Mouse (Mus musculus): ENCODE measurements around the gene Gm49333. TPM values are rescaled to one million over a fixed set of nuclear protein-coding genes. Genes with fewer than 3 reads are reported as not detected.
A peak's percentile ranks its signal among the peaks of the same experiment; 100 is the strongest.
"Not testable (repeated sequence)": the region's sequence is repeated elsewhere in the genome, so short reads cannot be mapped to it uniquely, and the experiment has no call there.

The Gm49333 gene
- total RNA-seq, 2 experiments from 2014 or later, result not detected

DNA sequence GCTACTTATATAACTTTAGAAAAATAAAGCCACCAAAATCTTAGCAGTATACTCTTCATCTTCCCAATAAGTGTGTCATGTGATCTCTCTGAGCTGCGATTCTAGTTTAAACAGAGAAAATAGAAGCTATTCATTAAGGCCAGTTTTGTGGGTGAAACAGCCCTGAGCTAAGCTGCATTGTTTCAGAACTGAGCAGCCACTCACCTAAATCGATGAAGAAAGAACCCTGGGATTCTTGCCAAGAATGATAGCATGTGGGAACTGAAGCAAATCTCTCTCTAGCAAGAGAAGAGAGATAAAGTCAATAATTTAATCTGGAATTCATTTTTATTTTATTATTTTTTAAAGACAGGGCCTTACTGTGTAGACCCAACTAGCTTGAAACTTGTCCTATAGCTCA lies 11.8 kb downstream of the Gm49333 start:
- no peak for DNase-seq

DNA sequence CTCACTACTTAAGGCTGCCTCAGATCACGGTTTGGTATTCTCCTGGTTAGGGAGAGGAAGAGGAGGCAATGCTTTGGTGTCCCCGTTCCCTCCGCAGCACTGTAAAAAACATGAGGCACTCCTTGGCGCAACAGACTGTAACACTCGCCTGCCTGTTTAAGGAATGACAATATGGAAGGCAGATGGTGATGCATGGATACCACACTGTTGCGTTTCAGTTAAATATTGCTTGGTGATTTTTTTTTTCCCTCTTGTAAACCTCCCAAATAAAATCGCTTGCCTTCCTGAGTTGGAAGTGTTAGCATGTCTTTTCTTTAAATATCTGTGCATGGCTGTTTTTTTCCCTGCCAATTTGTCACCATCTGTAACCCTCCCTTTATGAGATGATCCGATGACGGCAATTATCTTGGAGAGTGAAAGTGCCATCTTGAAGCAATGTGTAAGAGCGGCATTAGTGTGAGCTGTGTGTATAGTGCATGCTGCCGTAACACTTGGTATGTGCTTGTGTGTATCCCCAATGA lies 17.5 kb downstream of the Gm49333 start:
- no peak for DNase-seq

- DNase-seq, result peak in 1 of 2 experiments; percentile 22
These were observed 18.6 kb downstream of the Gm49333 start, which contains the start of gene Ece2 for GRCm38 (mm10) chr16:20629731-20630634. Ece2 (plus strand) TSS chr16:20629828.

DNA sequence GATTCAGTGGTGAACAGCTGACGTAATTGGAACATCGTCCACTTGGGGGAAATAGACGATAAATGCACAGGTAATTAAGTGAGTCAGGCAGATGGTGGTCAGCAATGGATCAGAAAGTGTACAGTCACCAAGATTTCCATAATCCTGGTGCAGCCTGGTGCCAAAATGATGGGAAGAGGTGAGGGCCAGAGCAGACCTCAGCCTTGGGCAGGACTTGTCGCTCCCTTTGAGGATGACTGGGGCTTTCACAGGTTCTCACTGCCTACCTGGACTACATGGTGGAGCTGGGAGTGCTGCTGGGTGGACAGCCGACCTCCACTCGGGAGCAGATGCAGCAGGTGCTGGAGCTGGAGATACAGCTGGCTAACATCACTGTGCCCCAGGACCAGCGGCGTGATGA lies 26.0 kb downstream of the Gm49333 start:
- DNase-seq, result no peak

GRCm38 (mm10) chr16:20638367-20638766 lies 27.0 kb downstream of the Gm49333 start:
- no peak for DNase-seq

GRCm38 (mm10) chr16:20642161-20642560 lies 30.8 kb downstream of the Gm49333 start:
- peak; percentile 58 to 82 for DNase-seq

DNA sequence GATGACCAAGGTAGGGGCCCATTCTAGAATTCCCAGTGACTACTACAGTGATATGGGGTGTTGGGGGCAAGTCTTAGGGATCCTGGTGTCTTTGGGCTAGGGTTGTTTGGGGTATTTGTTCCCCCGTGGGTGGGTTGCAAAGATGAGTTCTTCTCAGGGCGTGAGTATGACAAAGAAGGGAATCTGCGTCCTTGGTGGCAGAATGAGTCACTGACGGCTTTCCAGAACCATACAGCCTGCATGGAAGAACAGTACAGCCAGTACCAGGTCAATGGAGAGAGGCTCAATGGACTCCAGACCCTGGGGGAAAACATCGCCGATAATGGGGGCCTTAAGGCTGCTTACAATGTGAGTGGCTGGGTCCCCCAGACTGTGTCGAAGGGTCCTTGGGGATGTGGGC lies 32.5 kb downstream of the Gm49333 start:
- no peak for DNase-seq

DNA sequence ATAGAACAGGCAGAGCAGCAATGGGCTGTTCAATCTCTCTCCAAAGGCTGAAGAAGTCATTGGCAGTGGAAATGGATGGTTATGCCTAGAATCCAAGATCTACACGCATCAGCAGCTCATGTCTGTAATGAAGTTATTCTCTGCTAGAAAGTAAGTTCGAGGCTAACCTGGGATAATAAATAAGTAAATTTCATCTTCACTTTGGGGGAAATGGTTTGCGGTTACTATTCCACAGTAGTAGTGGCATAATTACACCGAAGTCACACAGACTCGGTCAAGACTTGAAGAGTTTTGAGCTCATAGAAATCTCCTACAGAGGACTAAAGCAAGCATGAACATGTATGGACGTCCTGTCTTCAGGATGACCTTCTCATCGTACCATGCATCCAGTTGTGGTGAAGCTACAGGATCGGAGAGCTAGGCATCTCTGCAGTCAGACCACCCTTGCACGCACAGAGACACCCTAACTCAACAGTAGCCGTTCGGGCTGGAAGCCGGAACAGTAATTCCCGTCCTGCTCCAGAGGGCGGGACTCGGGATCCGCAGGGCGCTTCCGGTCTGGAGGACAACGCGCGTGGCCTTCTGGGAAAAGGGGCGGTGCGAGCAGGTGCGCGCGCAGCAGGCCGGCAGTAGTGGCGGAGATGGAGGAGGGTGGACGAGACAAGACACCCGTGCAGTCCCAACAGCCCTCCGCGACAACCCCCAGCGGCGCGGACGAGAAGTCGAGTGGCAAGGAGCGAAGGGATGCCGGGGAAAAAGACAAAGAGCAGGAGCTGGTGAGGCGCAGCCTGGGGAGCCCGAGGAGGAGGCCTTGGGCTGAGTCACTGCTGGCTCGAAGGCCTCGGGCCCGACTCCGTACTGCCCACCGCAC lies 39.9 kb downstream of the Gm49333 start, which contains the start of gene Psmd2:
Gene Psmd2 (plus strand): TSS at position 577 of the 871 bp plus-strand sequence.
- DNase-seq, result peak; percentile 97 to 99

- no peak for DNase-seq
These were observed 40.5 kb downstream of the Gm49333 start for GRCm38 (mm10) chr16:20651947-20652310.

- DNase-seq, result no peak
These were observed 41.9 kb downstream of the Gm49333 start for GRCm38 (mm10) chr16:20653315-20653714.

DNA sequence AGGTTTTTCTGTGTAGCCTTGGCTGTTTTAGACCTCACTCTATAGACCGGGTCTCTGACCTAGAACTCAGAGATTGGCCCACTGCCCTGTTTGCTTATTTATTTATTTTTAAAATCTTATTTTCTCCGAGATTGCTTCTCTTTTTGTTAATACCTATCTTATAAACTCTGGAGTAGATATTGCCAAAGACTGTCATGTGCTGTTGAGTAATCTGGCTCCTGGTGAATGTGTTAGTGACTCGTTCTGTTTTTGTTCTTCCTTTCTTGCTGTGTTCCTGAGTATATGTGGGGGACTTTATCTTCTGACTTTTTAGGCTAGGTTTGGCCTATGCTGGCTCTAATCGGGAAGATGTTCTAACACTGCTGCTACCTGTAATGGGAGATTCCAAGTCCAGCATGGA lies 46.3 kb downstream of the Gm49333 start:
- DNase-seq, result no peak

GRCm38 (mm10) chr16:20668013-20668412 lies 56.6 kb downstream of the Gm49333 start, which contains the start of gene Eif4g1:
Eif4g1 (plus strand) TSS chr16:20668313.
- DNase-seq, result not testable (repeated sequence)

GRCm38 (mm10) chr16:20670291-20670690 lies 58.9 kb downstream of the Gm49333 start:
- no peak for DNase-seq

DNA sequence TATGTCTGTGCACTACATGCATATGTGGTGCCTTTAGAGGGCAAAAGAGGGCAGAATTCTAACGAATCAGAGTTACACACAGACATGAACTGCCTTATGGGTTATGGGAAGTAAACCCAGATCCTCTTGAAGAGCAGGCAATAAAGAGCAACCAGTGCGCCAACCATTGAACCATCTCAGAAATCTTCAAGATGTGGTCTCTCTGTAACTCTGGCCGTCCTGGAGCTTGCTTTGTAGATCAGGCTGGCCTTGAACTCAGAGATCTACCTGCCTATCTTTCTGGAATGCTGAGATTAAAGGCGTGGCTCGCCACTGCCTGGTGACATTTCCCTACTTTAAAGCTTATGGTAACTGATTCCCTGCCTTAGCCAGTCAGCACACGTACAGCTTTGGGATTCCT lies 60.5 kb downstream of the Gm49333 start:
- DNase-seq, result no peak

DNA sequence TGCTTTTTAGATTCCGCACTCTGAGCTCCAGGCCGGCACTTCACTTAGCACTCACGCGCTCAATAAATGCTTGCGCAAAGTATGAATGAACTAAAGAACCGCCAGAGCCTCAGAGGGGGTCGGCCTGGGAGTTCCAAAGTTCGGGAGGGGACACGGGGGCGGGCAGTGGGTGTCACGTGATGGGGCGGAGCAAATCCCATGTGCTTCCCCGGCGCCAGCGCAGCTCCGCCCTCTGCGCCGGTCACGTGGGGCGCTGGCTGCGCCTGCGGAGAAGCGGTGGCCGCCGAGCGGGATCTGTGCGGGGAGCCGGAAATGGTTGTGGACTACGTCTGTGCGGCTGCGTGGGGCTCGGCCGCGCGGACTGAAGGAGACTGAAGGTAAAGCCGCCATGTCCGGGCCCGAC lies 61.1 kb downstream of the Gm49333 start:
- peak; percentile 97 for DNase-seq

- DNase-seq, result peak; percentile 72 to 84
These were observed 61.7 kb downstream of the Gm49333 start for GRCm38 (mm10) chr16:20672965-20673705.

- DNase-seq, result peak; percentile 42 to 51
These were observed 62.4 kb downstream of the Gm49333 start for GRCm38 (mm10) chr16:20673706-20674303.

GRCm38 (mm10) chr16:20675213-20675612 lies 63.8 kb downstream of the Gm49333 start:
- DNase-seq, result no peak

DNA sequence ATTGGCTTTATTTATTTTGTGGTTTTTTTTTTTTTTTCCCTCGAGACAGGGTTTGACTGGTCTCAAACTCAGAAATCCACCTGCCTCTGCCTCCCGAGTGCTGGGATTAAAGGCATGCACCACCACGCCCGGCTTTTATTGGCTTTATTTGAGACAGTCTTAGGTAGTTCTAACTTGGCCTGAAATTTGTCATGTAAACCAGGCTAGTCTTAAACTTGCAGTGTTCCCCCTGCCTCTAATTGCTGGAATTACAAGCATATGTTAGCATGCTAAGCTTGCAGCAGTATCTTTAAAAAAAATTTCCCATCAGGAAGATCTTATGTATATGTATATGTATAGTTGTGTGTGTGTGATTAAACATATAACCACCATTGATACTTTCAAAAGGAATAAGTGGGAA lies 65.3 kb downstream of the Gm49333 start:
- DNase-seq, result no peak

DNA sequence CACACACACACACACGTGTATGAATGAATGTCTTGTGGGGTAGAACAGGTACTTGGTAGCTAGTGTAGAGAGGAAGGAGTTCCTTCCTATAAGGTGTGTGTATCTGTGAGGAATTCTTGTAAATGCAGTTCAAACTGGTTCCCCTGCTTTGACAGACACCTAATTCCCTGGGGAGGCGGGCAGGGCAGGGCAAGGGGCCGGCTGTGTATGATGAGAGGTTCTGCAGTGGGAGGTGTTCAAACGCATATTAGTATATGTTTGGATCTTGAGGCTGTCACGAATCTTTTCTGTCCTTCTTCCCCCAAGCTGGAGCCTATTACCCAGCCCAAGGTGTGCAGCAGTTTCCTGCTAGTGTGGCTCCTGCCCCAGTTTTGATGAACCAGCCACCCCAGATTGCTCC lies 66.0 kb downstream of the Gm49333 start:
- DNase-seq, result no peak

DNA sequence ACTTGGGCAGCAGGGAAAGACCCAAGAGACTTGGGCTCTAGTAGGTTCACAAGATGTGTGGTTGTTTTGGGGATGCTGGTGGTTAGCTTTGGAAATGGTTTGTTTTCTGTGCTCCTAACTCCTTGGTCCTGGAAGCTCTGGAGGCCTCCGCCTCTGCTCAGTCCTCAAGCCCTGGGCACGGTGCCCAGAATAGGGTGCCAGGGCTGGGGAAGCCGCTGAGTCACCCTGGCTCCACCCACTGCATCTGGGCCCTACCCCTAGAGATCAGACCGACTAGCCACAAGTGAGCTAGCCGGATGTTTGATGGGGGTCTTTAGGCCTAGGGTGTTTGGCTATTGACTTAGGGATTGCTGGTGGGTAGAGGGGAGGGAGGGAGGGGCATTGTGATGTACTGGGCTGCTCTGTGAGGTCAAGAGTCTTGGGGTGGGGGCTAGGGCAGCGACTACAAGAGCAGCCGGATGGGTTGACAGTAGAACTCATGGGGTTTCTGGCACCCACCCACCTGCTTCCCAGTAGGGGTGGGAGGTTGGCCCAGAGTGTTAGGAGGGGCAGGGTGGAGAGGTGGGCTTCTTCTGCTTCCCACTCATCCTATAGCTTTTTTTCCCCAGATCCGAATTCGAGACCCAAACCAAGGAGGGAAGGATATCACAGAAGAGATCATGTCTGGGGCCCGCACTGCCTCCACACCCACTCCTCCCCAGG lies 66.7 kb downstream of the Gm49333 start:
- DNase-seq, result peak; percentile 87 to 92
